8 mouse cellular contexts compared by ENCODE assay signal in genomic region chr14:26637025-26637850, GRCm38 (mm10). TPM values are rescaled to one million over a fixed set of nuclear protein-coding genes. Genes with fewer than 3 reads are reported as not detected.
DNase-seq lines count a peak whose midpoint lies in the region; ATAC-seq and TF ChIP-seq lines count a peak whose summit lies in the region.

No protein-coding gene starts in this region.

- H3K27ac ChIP-seq in intestine, postnatal 0 days (ENCODE audit: low read depth, low read length), result peak overlapping the region; percentile 90
- peak overlapping the region; percentile 18; the same call in 1 of the 2 replicates for H3K27ac ChIP-seq in limb, embryonic 11.5 days (replicated peaks; ENCODE audit: low read depth, low read length)
- H3K27ac ChIP-seq in neural tube, embryonic 14.5 days (ENCODE audit: low read depth, low read length), result peak overlapping the region; percentile 91

- H3K36me3 ChIP-seq in intestine, postnatal 0 days (ENCODE audit: control insufficient read depth, insufficient read depth), result no peaks in the 10 kb centered on the region
- no peaks in the 10 kb centered on the region for H3K36me3 ChIP-seq in limb, embryonic 11.5 days (ENCODE audit: control insufficient read depth, insufficient read depth, low read length)
- H3K36me3 ChIP-seq in neural tube, embryonic 14.5 days (ENCODE audit: control insufficient read depth, insufficient read depth, low read length), result peaks cover 3% of the 10 kb centered on the region; the same call in 1 of the 2 replicates

- peak overlapping the region; percentile 45 for H3K9ac ChIP-seq in intestine, postnatal 0 days (ENCODE audit: low read depth, low read length)
- H3K9ac ChIP-seq in limb, embryonic 11.5 days (ENCODE audit: low read length), result peak overlapping the region; percentile 49; the same call in 1 of the 2 replicates
- H3K9ac ChIP-seq in neural tube, embryonic 14.5 days (replicated peaks; ENCODE audit: low read depth, low read length), result peak overlapping the region; percentile 73

- H3K4me3 ChIP-seq in intestine, postnatal 0 days (ENCODE audit: low read depth, low read length), result peak overlapping the region; percentile 98
- H3K4me3 ChIP-seq in limb, embryonic 11.5 days (ENCODE audit: low read depth, low read length), result peak overlapping the region; percentile 98
- peak overlapping the region; percentile 83 for H3K4me3 ChIP-seq in neural tube, embryonic 14.5 days (ENCODE audit: low read depth, low read length)

- TF ChIP-seq CTCF in intestine, postnatal 0 days (IDR thresholded peaks at IDR 0.05; ENCODE audit: low read depth), result no peak

- peak overlapping the region; percentile 65 for H3K4me2 ChIP-seq in intestine, postnatal 0 days (replicated peaks; ENCODE audit: low read depth)
- H3K4me2 ChIP-seq in limb, embryonic 11.5 days (ENCODE audit: low read depth, severe bottlenecking), result peak overlapping the region; percentile 49
- peak overlapping the region; percentile 65 for H3K4me2 ChIP-seq in neural tube, embryonic 14.5 days (ENCODE audit: low read depth, low read length)

- no peaks in the 10 kb centered on the region for H3K27me3 ChIP-seq in intestine, postnatal 0 days (replicated peaks; ENCODE audit: control insufficient read depth, insufficient read depth, low read length)
- H3K27me3 ChIP-seq in limb, embryonic 11.5 days (ENCODE audit: control insufficient read depth, insufficient read depth, low read length), result no peaks in the 10 kb centered on the region
- no peaks in the 10 kb centered on the region for H3K27me3 ChIP-seq in neural tube, embryonic 14.5 days (ENCODE audit: control insufficient read depth, insufficient read depth, low read length)

- WGBS in intestine, postnatal 0 days, result 16% methylated on average over 17 of the region's 17 CpGs
- WGBS in limb, embryonic 11.5 days, result 33% methylated on average over 17 of the region's 17 CpGs
- WGBS in neural tube, embryonic 14.5 days, result 27% methylated on average over 17 of the region's 17 CpGs

- ATAC-seq in intestine, postnatal 0 days, result peak; percentile 7
- no peak for ATAC-seq in limb, embryonic 11.5 days (ENCODE audit: insufficient number of reproducible peaks, low FRiP score, low TSS enrichment, low read depth)
- peak; percentile 18; the same call in 1 of the 2 replicates for ATAC-seq in neural tube, embryonic 14.5 days (ENCODE audit: low read depth)

- no peaks in the 10 kb centered on the region for H3K9me3 ChIP-seq in intestine, postnatal 0 days (ENCODE audit: control insufficient read depth)
- no peaks in the 10 kb centered on the region for H3K9me3 ChIP-seq in limb, embryonic 11.5 days (ENCODE audit: control insufficient read depth, low read length)
- H3K9me3 ChIP-seq in neural tube, embryonic 14.5 days (ENCODE audit: control insufficient read depth, low read length), result no peaks in the 10 kb centered on the region

- DNase-seq in urinary bladder, postnatal 14 days (ENCODE audit: low spot score), result peak; percentile 17
- no peak for DNase-seq in urinary bladder, postnatal 10 days (ENCODE audit: low spot score)
- DNase-seq in cerebellum, postnatal 25 days, result peak; percentile 38 to 48
- peak; percentile 21 for DNase-seq in gastrocnemius, postnatal 25 days
- no peak for DNase-seq in limb, embryonic 11.5 days (ENCODE audit: low spot score)
- no peak for DNase-seq in c-Kit-positive CD71-positive TER-119-positive erythroid progenitor cells, embryonic 14.5 days (ENCODE audit: low spot score)

- no peaks in the 10 kb centered on the region for H3K4me1 ChIP-seq in intestine, postnatal 0 days (replicated peaks; ENCODE audit: control insufficient read depth, insufficient read depth, low read length)
- H3K4me1 ChIP-seq in limb, embryonic 11.5 days (ENCODE audit: control insufficient read depth, insufficient read depth, low read length), result no peaks in the 10 kb centered on the region
- H3K4me1 ChIP-seq in neural tube, embryonic 14.5 days (ENCODE audit: control insufficient read depth, insufficient read depth, low read length), result peaks cover 27% of the 10 kb centered on the region

RNA-seq across cellular contexts. Expression of gene Arf4, which starts 0.6 kb away (rescaled TPM):
- 10 to 100 TPM; 35.0 to 39.6 TPM for total RNA-seq in gastrocnemius, postnatal 25 days (2021)
- polyA plus RNA-seq in intestine, postnatal 0 days (2015; fragmentation: Nextera tagmentation; extraction: Ambion mirVana), result 640 and 727 TPM in 2 replicates
- polyA plus RNA-seq in limb, embryonic 11.5 days (2014; fragmentation: Nextera tagmentation; extraction: Ambion mirVana), result 581 and 585 TPM in 2 replicates
- 553 and 578 TPM in 2 replicates for polyA plus RNA-seq in neural tube, embryonic 14.5 days (2014; fragmentation: Nextera tagmentation; extraction: Ambion mirVana)

RNA-seq across cellular contexts. Expression of gene Pde12, which starts 32.4 kb away (rescaled TPM):
- total RNA-seq in gastrocnemius, postnatal 25 days (2021), result 1 to 10 TPM; 2.9 to 3.1 TPM
- polyA plus RNA-seq in intestine, postnatal 0 days (2015; fragmentation: Nextera tagmentation; extraction: Ambion mirVana), result 6.9 and 7.6 TPM in 2 replicates
- 12.7 and 13.5 TPM in 2 replicates for polyA plus RNA-seq in limb, embryonic 11.5 days (2014; fragmentation: Nextera tagmentation; extraction: Ambion mirVana)
- 13.7 and 13.8 TPM in 2 replicates for polyA plus RNA-seq in neural tube, embryonic 14.5 days (2014; fragmentation: Nextera tagmentation; extraction: Ambion mirVana)

RNA-seq across cellular contexts. Expression of gene Dnah12, which starts 55.8 kb away (rescaled TPM):
- total RNA-seq in gastrocnemius, postnatal 25 days (2021), result not detected
- polyA plus RNA-seq in intestine, postnatal 0 days (2015; fragmentation: Nextera tagmentation; extraction: Ambion mirVana), result 0.05 and 0.08 TPM in 2 replicates
- polyA plus RNA-seq in limb, embryonic 11.5 days (2014; fragmentation: Nextera tagmentation; extraction: Ambion mirVana), result not detected in 2 replicates
- polyA plus RNA-seq in neural tube, embryonic 14.5 days (2014; fragmentation: Nextera tagmentation; extraction: Ambion mirVana), result 0.03 and 0.15 TPM in 2 replicates

Comparison
In these comparisons a context has a peak if more than half of its experiments do, and no peak if none do; other contexts are left out.
1. DNase-seq: peak in urinary bladder, postnatal 14 days (single experiment), cerebellum, postnatal 25 days (2 of 2) and gastrocnemius, postnatal 25 days (single experiment); none in urinary bladder, postnatal 10 days (single experiment), limb, embryonic 11.5 days (single experiment) and c-Kit-positive CD71-positive TER-119-positive erythroid progenitor cells, embryonic 14.5 days (single experiment).
2. H3K27ac ChIP-seq: peak in every context shown above with its lines; median percentile 91 in neural tube, embryonic 14.5 days; 90 in intestine, postnatal 0 days; 18 in limb, embryonic 11.5 days.
3. Peak in every context shown above with its lines, with median percentiles within 50 percentile points of each other: H3K4me2 ChIP-seq, H3K4me3 ChIP-seq and H3K9ac ChIP-seq.